ENCODE assay signal across 14 mouse cellular contexts in the genomic region with DNA sequence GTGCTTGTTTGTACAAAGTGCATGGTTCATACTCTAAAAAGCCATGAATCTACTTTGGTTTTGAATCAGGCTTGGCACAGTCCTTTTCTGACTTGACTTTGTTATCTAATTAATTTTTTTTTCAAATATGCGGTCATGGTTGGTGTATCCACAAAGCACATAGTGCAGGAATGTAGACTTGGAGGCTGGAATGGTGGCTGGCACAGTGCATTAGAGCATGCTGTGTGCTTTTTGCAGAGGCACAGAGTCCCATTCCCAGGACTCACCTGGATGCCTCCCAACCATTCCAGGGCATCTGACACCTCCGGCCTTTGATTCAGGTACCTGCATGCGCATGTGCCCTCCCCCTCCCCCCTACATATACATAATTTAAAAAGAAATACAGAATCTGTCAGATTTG.
"Had no signal": no experiment of that assay in that cellular context is flagged by ENCODE, and none has a peak within 500 bp of the region (broad histone marks: within the 10 kb centered on the region; RNA-seq: fewer than 3 reads in every experiment).

No protein-coding gene starts in this region.

- H3K4me2 ChIP-seq: limb, embryonic 13.5 days; liver, embryonic 11.5 days; lung, embryonic 14.5 days; midbrain, embryonic 15.5 days; neural tube, embryonic 12.5 days had no signal

- H3K36me3 ChIP-seq: limb, embryonic 13.5 days; midbrain, embryonic 10.5 days; midbrain, embryonic 15.5 days; neural tube, embryonic 12.5 days had no signal

- H3K27ac ChIP-seq: layer of hippocampus, adult 2 months; limb, embryonic 13.5 days; midbrain, embryonic 10.5 days; midbrain, embryonic 15.5 days; neural tube, embryonic 12.5 days had no signal

- DNase-seq: kidney, adult 2 months; kidney, postnatal 4 days; left cerebral cortex, postnatal 4 days; lung, embryonic 14.5 days; lung, postnatal 10 days; lung, postnatal 4 days; thymus, adult 2 months; thymus, postnatal 25 days had no signal

- H3K9ac ChIP-seq: limb, embryonic 13.5 days; lung, embryonic 14.5 days; midbrain, embryonic 15.5 days; neural tube, embryonic 12.5 days had no signal

- ATAC-seq: midbrain, embryonic 15.5 days had no signal

- H3K4me3 ChIP-seq: layer of hippocampus, adult 2 months; limb, embryonic 13.5 days; midbrain, embryonic 10.5 days; midbrain, embryonic 15.5 days; neural tube, embryonic 12.5 days had no signal

- H3K27me3 ChIP-seq: limb, embryonic 13.5 days; midbrain, embryonic 15.5 days; neural tube, embryonic 12.5 days had no signal

- H3K4me1 ChIP-seq: limb, embryonic 13.5 days; midbrain, embryonic 10.5 days; midbrain, embryonic 15.5 days; neural tube, embryonic 12.5 days had no signal

- H3K9me3 ChIP-seq: limb, embryonic 13.5 days; midbrain, embryonic 10.5 days; midbrain, embryonic 15.5 days; neural tube, embryonic 12.5 days had no signal
